Mouse (Mus musculus): ENCODE measurements around the gene Prdx5.

- TF ChIP-seq CTCF (IDR thresholded peaks at IDR 0.05; ENCODE audit: low read depth, low read length) (0 out of 2 replicates have a peak, but pooled peaks have one; percentile 22), GATA1 (IDR thresholded peaks at IDR 0.05; ENCODE audit: borderline replicate concordance, low read length) (no peak), POLR2AphosphoS5 (IDR thresholded peaks at IDR 0.05; ENCODE audit: insufficient replicate concordance, low read depth, low read length) (no peak), TAL1 (conservative IDR thresholded peaks at IDR 0.05; ENCODE audit: low read depth, low read length) (no peak)
Observed at GRCm38 (mm10) chr19:6936299-6936698, 26.4 kb upstream of the Prdx5 start.
